Mouse (Mus musculus): ENCODE results near the gene Atf7.

- no peak for TF ChIP-seq CTCF (IDR thresholded peaks at IDR 0.05; ENCODE audit: low read depth)
- TF ChIP-seq EP300 (IDR thresholded peaks at IDR 0.05; ENCODE audit: low read depth) = no peak
These were observed 44.1 kb downstream of the Atf7 start for GRCm38 (mm10) chr15:102581205-102581604.

Data from heart, postnatal 0 days (tissue).